Mouse (Mus musculus) heart, adult 2 months (tissue): ENCODE measurements around the gene Adgra1.

Experiments
- CTCF ChIP-seq: fragments of 200-600 bp; IDR thresholded peaks from 2 replicates; pipeline ENCODE4 v1.8.1; 2022; ENCODE audit warnings: antibody characterized with exemption, mild to moderate bottlenecking, moderate library complexity
- EP300 ChIP-seq: fragments of 200-500 bp; IDR thresholded peaks from 2 replicates; pipeline ENCODE4 v1.6.1; 2011; ENCODE audit warnings: low read depth, low read length, control low read depth; ENCODE audit not compliant: insufficient read depth
- POLR2A ChIP-seq: fragments of 200-500 bp; IDR thresholded peaks from 2 replicates; pipeline ENCODE4 v1.6.1; 2011; ENCODE audit warnings: mild to moderate bottlenecking, low read depth, low read length, control low read depth; ENCODE audit not compliant: insufficient read depth

DNA sequence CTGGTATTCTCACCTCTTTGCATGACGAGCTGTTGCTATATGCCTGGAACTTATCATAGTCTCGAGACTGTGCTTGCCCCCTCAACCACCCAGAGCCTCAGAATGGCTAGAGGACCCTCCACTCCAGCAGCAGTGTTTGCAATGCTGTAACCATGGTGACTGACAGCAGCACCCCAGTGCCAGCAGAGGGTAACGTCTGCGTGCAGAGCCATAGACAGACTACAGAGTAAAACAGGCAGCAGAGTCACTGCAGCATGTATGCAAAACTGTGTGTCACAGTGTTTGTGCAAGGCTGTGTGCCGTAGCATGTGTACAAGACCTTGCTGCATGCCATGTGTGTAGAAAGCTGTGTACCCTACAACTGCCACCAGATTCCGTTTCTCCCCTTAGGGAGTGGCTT is 75.5 kb downstream of the Adgra1 start:
- TF ChIP-seq CTCF (no peak), EP300 (no peak), POLR2A (no peak)
